Comparison of ENCODE assay signal across 8 mouse cellular contexts in the genomic region with DNA sequence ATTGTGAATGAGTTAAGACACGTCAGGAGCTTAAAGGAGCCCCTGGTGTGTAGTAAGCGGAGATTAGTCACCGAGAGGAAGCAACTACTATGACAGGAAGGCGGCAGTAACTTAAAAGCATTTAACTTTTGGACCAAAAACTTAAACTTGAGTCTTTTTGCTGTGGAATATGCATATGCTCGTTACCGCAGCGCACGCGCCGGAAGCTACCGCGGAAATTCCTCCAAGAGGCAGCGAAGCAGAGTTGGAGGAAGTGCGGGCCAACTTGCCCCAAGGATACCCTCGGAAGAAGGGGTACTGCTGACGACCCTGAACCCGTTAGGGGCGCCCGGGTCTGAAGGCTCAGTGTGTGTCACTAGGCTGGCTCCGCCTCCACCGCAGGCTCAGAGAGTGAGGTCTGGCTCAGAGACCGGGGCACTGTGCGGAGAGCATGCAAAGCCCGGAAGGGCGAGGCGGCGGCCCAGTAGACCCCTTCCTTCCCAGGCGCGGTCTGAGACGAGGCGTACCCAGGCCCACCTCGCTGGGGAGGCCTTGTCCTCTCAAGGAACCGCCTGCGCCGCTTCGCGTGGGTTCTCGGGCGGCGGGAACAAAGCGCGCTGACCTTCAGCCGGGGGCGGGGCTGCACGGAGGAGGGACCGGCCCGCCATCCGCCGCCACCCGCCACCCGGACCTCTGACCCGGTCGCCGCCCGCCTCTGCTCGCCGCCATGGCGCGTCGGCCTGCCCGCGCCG. TPM values are rescaled to one million over a fixed set of nuclear protein-coding genes. Genes with fewer than 3 reads are reported as not detected.
DNase-seq lines count a peak whose midpoint lies in the region; ATAC-seq and TF ChIP-seq lines count a peak whose summit lies in the region.

No protein-coding gene starts in this region.

- H3K9ac ChIP-seq in heart, embryonic 14.5 days (ENCODE audit: low read length), result peak overlapping the region; percentile 95
- peak overlapping the region; percentile 87 for H3K9ac ChIP-seq in forebrain, postnatal 0 days
- peak overlapping the region; percentile 81 for H3K9ac ChIP-seq in liver, embryonic 14.5 days (replicated peaks)

- peak overlapping the region; percentile 83 to 93 for H3K27ac ChIP-seq in heart, embryonic 14.5 days (replicated peaks in 1 of 2; ENCODE audit: control insufficient read depth in 1 of 2, insufficient read depth in 1 of 2, low read depth in 2 of 2, low read length in 2 of 2)
- H3K27ac ChIP-seq in forebrain, postnatal 0 days (ENCODE audit: low read depth, low read length), result peak overlapping the region; percentile 92
- H3K27ac ChIP-seq in liver, embryonic 14.5 days, result peak overlapping the region; percentile 75

- H3K79me3 ChIP-seq in C2C12 (ENCODE audit: low read depth), result peaks cover 52% of the 10 kb centered on the region

- no peaks in the 10 kb centered on the region for H3K27me3 ChIP-seq in heart, embryonic 14.5 days (ENCODE audit: control insufficient read depth, insufficient read depth, low read length)
- no peaks in the 10 kb centered on the region for H3K27me3 ChIP-seq in C2C12 (ENCODE audit: control insufficient read depth, insufficient read depth, insufficient read length)
- H3K27me3 ChIP-seq in forebrain, postnatal 0 days (ENCODE audit: insufficient read depth, low read length), result no peaks in the 10 kb centered on the region
- no peaks in the 10 kb centered on the region for H3K27me3 ChIP-seq in liver, embryonic 14.5 days (ENCODE audit: control insufficient read depth, insufficient read depth, low read length)

- no peak for TF ChIP-seq CTCF in C2C12 (IDR thresholded peaks at IDR 0.05; ENCODE audit: control insufficient read depth, insufficient read depth, insufficient read length)
- no peak for TF ChIP-seq CTCF in forebrain, postnatal 0 days (IDR thresholded peaks at IDR 0.05; ENCODE audit: low read depth)
- no peak for TF ChIP-seq CTCF in liver, embryonic 14.5 days (IDR thresholded peaks at IDR 0.05; ENCODE audit: low read depth)

- H3K4me3 ChIP-seq in heart, embryonic 14.5 days (ENCODE audit: control insufficient read depth in 1 of 2, insufficient read depth in 1 of 2, low read depth in 1 of 2, low read length in 2 of 2), result peak overlapping the region; percentile 89 to 96
- H3K4me3 ChIP-seq in C2C12 (ENCODE audit: insufficient read depth, poor library complexity, severe bottlenecking), result peak overlapping the region; percentile 92
- peak overlapping the region; percentile 89 for H3K4me3 ChIP-seq in forebrain, postnatal 0 days (ENCODE audit: low read depth, low read length)
- H3K4me3 ChIP-seq in liver, embryonic 14.5 days (ENCODE audit: insufficient read depth in 1 of 2, low read depth in 2 of 2, low read length in 2 of 2), result peak overlapping the region; percentile 78 to 81

- peaks cover 2 to 19% of the 10 kb centered on the region in 2 experiments; a peak in 3 of 4 replicates for H3K4me1 ChIP-seq in heart, embryonic 14.5 days (ENCODE audit: control insufficient read depth in 2 of 2, insufficient read depth in 2 of 2, low read length in 2 of 2)
- peaks cover 12% of the 10 kb centered on the region for H3K4me1 ChIP-seq in forebrain, postnatal 0 days (ENCODE audit: insufficient read depth)
- H3K4me1 ChIP-seq in liver, embryonic 14.5 days (replicated peaks; ENCODE audit: control insufficient read depth in 2 of 2, insufficient read depth in 2 of 2, low read length in 1 of 2), result peaks cover 9 to 11% of the 10 kb centered on the region in 2 experiments; a peak in 3 of 4 replicates

- peak; percentile 76 for ATAC-seq in heart, embryonic 14.5 days (ENCODE audit: insufficient number of reproducible peaks, insufficient read depth, low FRiP score, low read depth)
- ATAC-seq in forebrain, postnatal 0 days, result peak; percentile 58
- peak; percentile 80 for ATAC-seq in liver, embryonic 14.5 days (ENCODE audit: insufficient read depth)

- H3ac ChIP-seq in C2C12 (ENCODE audit: control insufficient read depth, insufficient read length, low read depth), result peak overlapping the region; percentile 86

- peaks cover 52% of the 10 kb centered on the region for H3K79me2 ChIP-seq in C2C12 (ENCODE audit: control insufficient read depth, insufficient read depth)

- intact Hi-C loops in gastrocnemius, postnatal 14 days (cut with DNase I; ENCODE audit: low total_unique reads), result no loop called here

- TF ChIP-seq EP300 in liver, embryonic 14.5 days (IDR thresholded peaks at IDR 0.05; ENCODE audit: low read depth), result no peak

- WGBS in heart, embryonic 14.5 days, result under 1% methylated on average over 52 of the region's 63 CpGs
- WGBS in forebrain, postnatal 0 days, result 1% methylated on average over 58 of the region's 63 CpGs
- WGBS in liver, embryonic 14.5 days (ENCODE audit: insufficient replicate concordance), result under 1% methylated on average over 55 of the region's 63 CpGs

- H3K36me3 ChIP-seq in heart, embryonic 14.5 days (ENCODE audit: control insufficient read depth, insufficient read depth, low read length), result peaks cover 13% of the 10 kb centered on the region; the same call in 1 of the 2 replicates
- H3K36me3 ChIP-seq in C2C12 (ENCODE audit: control insufficient read depth, insufficient read depth), result peaks cover 7% of the 10 kb centered on the region
- H3K36me3 ChIP-seq in forebrain, postnatal 0 days (ENCODE audit: insufficient read depth), result no peaks in the 10 kb centered on the region; the same call in 1 of the 2 replicates
- H3K36me3 ChIP-seq in liver, embryonic 14.5 days (replicated peaks; ENCODE audit: control insufficient read depth, insufficient read depth, low read depth), result peaks cover 2% of the 10 kb centered on the region

- H3K4me2 ChIP-seq in heart, embryonic 14.5 days (ENCODE audit: low read length), result peak overlapping the region; percentile 64
- peak overlapping the region; percentile 77 for H3K4me2 ChIP-seq in forebrain, postnatal 0 days (ENCODE audit: low read depth)
- H3K4me2 ChIP-seq in liver, embryonic 14.5 days (ENCODE audit: low read depth), result peak overlapping the region; percentile 98

- DNase-seq in heart, postnatal 4 days, result no peak
- DNase-seq in adipocyte (ENCODE audit: low spot score), result peak; percentile 64
- peak; percentile 49 for DNase-seq in forebrain, postnatal 0 days
- peak in 2 of 3 experiments; percentile 39 to 50 for DNase-seq in liver, embryonic 14.5 days (ENCODE audit: low read depth in 3 of 3, low spot score in 3 of 3)
- peak; percentile 43 for DNase-seq in skeletal muscle tissue, adult 2 months (ENCODE audit: low read depth, low spot score)
- DNase-seq in gastrocnemius, postnatal 14 days, result no peak

- H3K9me3 ChIP-seq in heart, embryonic 14.5 days (ENCODE audit: control insufficient read depth, low read length), result no peaks in the 10 kb centered on the region
- H3K9me3 ChIP-seq in forebrain, postnatal 0 days (ENCODE audit: low read length), result no peaks in the 10 kb centered on the region
- H3K9me3 ChIP-seq in liver, embryonic 14.5 days (ENCODE audit: control insufficient read depth, low read length), result no peaks in the 10 kb centered on the region

TF ChIP-seq in C2C12, 6 proteins besides CTCF, POLR2A, EP300 and RAD21:
- TF ChIP-seq MYOG (IDR thresholded peaks at IDR 0.05; ENCODE audit: control insufficient read depth, extremely low read depth, insufficient read length) (no peak), MYOD1 (IDR thresholded peaks at IDR 0.05; ENCODE audit: control insufficient read depth, insufficient read length, low read depth) (no peak), CEBPB (IDR thresholded peaks at IDR 0.05; ENCODE audit: low read depth) (no peak), MAX (IDR thresholded peaks at IDR 0.05) (no peak), USF1 (IDR thresholded peaks at IDR 0.05; ENCODE audit: low read depth) (no peak), FOSL1 (IDR thresholded peaks at IDR 0.05; ENCODE audit: insufficient read depth, low read length, poor library complexity, severe bottlenecking) (no peak)

RNA-seq across cellular contexts. Expression of a gene that starts 0.5 kb away (rescaled TPM):
- polyA plus RNA-seq in heart, embryonic 14.5 days (2014; fragmentation: Nextera tagmentation; extraction: Ambion mirVana), result 108 and 114 TPM in 2 replicates
- total RNA-seq in heart, postnatal 4 days (2021), result 100 to 1,000 TPM; 203 to 204 TPM
- 112 TPM for polyA plus RNA-seq in C2C12 (2012; fragmentation: generic; extraction: Trizol)
- 202 and 216 TPM in 2 replicates for total RNA-seq in forebrain, postnatal 0 days (2014; rRNA removed)
- 236 and 258 TPM in 2 replicates for polyA plus RNA-seq in forebrain, postnatal 0 days (2015; fragmentation: Nextera tagmentation; extraction: Ambion mirVana)
- polyA plus RNA-seq in liver, embryonic 14.5 days (2012; rRNA removed), result 41.3 and 54.3 TPM in 2 replicates
- 33.7 and 39.4 TPM in 2 replicates for polyA plus RNA-seq in liver, embryonic 14.5 days (2014; fragmentation: Nextera tagmentation; extraction: Ambion mirVana)
- 100 to 1,000 TPM; 158 to 159 TPM for total RNA-seq in gastrocnemius, postnatal 14 days (2021)

RNA-seq across cellular contexts. Expression of a gene that starts 45.4 kb away (rescaled TPM):
- polyA plus RNA-seq in heart, embryonic 14.5 days (2014; fragmentation: Nextera tagmentation; extraction: Ambion mirVana), result 0.46 and 0.63 TPM in 2 replicates
- not detected for total RNA-seq in heart, postnatal 4 days (2021)
- 0.14 TPM for polyA plus RNA-seq in C2C12 (2012; fragmentation: generic; extraction: Trizol)
- total RNA-seq in forebrain, postnatal 0 days (2014; rRNA removed), result 0.46 TPM in 1 of 2 replicates, not detected in the other
- 0.60 TPM in 1 of 2 replicates, not detected in the other for polyA plus RNA-seq in forebrain, postnatal 0 days (2015; fragmentation: Nextera tagmentation; extraction: Ambion mirVana)
- polyA plus RNA-seq in liver, embryonic 14.5 days (2012; rRNA removed), result 18.2 and 31.2 TPM in 2 replicates
- 19.3 and 23.2 TPM in 2 replicates for polyA plus RNA-seq in liver, embryonic 14.5 days (2014; fragmentation: Nextera tagmentation; extraction: Ambion mirVana)
- not detected for total RNA-seq in gastrocnemius, postnatal 14 days (2021)

RNA-seq across cellular contexts. Expression of a gene that starts 51.5 kb away (rescaled TPM):
- polyA plus RNA-seq in heart, embryonic 14.5 days (2014; fragmentation: Nextera tagmentation; extraction: Ambion mirVana), result 24.3 and 24.5 TPM in 2 replicates
- total RNA-seq in heart, postnatal 4 days (2021), result 10 to 100 TPM; 24.5 to 27.1 TPM
- 137 TPM for polyA plus RNA-seq in C2C12 (2012; fragmentation: generic; extraction: Trizol)
- 51.5 and 68.1 TPM in 2 replicates for total RNA-seq in forebrain, postnatal 0 days (2014; rRNA removed)
- 58.2 and 74.9 TPM in 2 replicates for polyA plus RNA-seq in forebrain, postnatal 0 days (2015; fragmentation: Nextera tagmentation; extraction: Ambion mirVana)
- 18.1 and 35.7 TPM in 2 replicates for polyA plus RNA-seq in liver, embryonic 14.5 days (2012; rRNA removed)
- 41.4 and 42.7 TPM in 2 replicates for polyA plus RNA-seq in liver, embryonic 14.5 days (2014; fragmentation: Nextera tagmentation; extraction: Ambion mirVana)
- 10 to 100 TPM; 35.9 to 39.4 TPM for total RNA-seq in gastrocnemius, postnatal 14 days (2021)

Comparison
In these comparisons a context has a peak if more than half of its experiments do, and no peak if none do; other contexts are left out.
1. DNase-seq: peak in adipocyte (single experiment), forebrain, postnatal 0 days (single experiment), liver, embryonic 14.5 days (2 of 3) and skeletal muscle tissue, adult 2 months (single experiment); none in heart, postnatal 4 days (single experiment) and gastrocnemius, postnatal 14 days (single experiment).
2. RNA of a gene that starts 45.4 kb away (polyA plus RNA-seq): 18.2 to 31.2 TPM in liver, embryonic 14.5 days; 0.46 to 0.63 TPM in heart, embryonic 14.5 days, 0.14 TPM in C2C12 (single experiment) and 0.60 TPM in forebrain, postnatal 0 days; every median in the first group is over 10 times any median in the second.
3. Peak in every context shown above with its lines, with median percentiles within 50 percentile points of each other: ATAC-seq, H3K27ac ChIP-seq, H3K4me2 ChIP-seq, H3K4me3 ChIP-seq and H3K9ac ChIP-seq.